ENCODE assay signal across 9 mouse cellular contexts in genomic region chr9:40730302-40730700, GRCm38 (mm10). TPM values are rescaled to one million over a fixed set of nuclear protein-coding genes. Genes with fewer than 3 reads are reported as not detected.
DNase-seq lines count a peak whose midpoint lies in the region; ATAC-seq and TF ChIP-seq lines count a peak whose summit lies in the region.
"Had no signal": no experiment of that assay in that cellular context is flagged by ENCODE, and none has a peak within 500 bp of the region (broad histone marks: within the 10 kb centered on the region; RNA-seq: fewer than 3 reads in every experiment).

No protein-coding gene starts in this region.

- peaks cover 3% of the 10 kb centered on the region; the same call in 1 of the 2 replicates for H3K27me3 ChIP-seq in testis, adult 2 months (ENCODE audit: control insufficient read depth, insufficient read depth, low read length)
- H3K27me3 ChIP-seq in liver, embryonic 13.5 days = peaks cover 11% of the 10 kb centered on the region
- H3K27me3 ChIP-seq in stomach, postnatal 0 days (ENCODE audit: control insufficient read depth, insufficient read depth, low read length) = no peaks in the 10 kb centered on the region

- peaks cover 8% of the 10 kb centered on the region for H3K4me1 ChIP-seq in testis, adult 2 months (ENCODE audit: control insufficient read depth, insufficient read depth, low read length)
- peaks cover 3% of the 10 kb centered on the region; the same call in 1 of the 2 replicates for H3K4me1 ChIP-seq in liver, embryonic 13.5 days (replicated peaks)
- H3K4me1 ChIP-seq in stomach, postnatal 0 days (replicated peaks; ENCODE audit: control insufficient read depth, insufficient read depth) = no peaks in the 10 kb centered on the region; the same call in 1 of the 2 replicates

- intact Hi-C loops in gastrocnemius, adult 2 months (cut with DNase I) = no loop called here

- H3K36me3 ChIP-seq in testis, adult 2 months (ENCODE audit: control insufficient read depth, insufficient read depth, low read length) = no peaks in the 10 kb centered on the region
- H3K36me3 ChIP-seq in liver, embryonic 13.5 days = no peaks in the 10 kb centered on the region
- no peaks in the 10 kb centered on the region for H3K36me3 ChIP-seq in stomach, postnatal 0 days (ENCODE audit: control insufficient read depth, insufficient read depth, low read length)

- DNase-seq in gastrocnemius, adult 2 months = no peak
- no peak for DNase-seq in gastrocnemius, adult 18-20 months (ENCODE audit: low spot score)
- no peak for DNase-seq in testis, postnatal 14 days (ENCODE audit: low spot score)
- no peak for DNase-seq in liver, embryonic 13.5 days
- DNase-seq in stomach, postnatal 0 days (ENCODE audit: low spot score) = no peak
- no peak for DNase-seq in cerebellum, postnatal 14 days
- DNase-seq in cerebellum, postnatal 36 days = no peak

- WGBS in liver, embryonic 13.5 days (ENCODE audit: insufficient replicate concordance) = 63% methylated on average over 12 of the region's 12 CpGs
- WGBS in stomach, postnatal 0 days = 68% methylated on average over 12 of the region's 12 CpGs

- peak overlapping the region; percentile 70 for H3K27ac ChIP-seq in gastrocnemius, adult 2 months
- no peak overlapping the region for H3K27ac ChIP-seq in testis, adult 2 months (ENCODE audit: control insufficient read depth, insufficient read depth, low read depth, low read length)
- H3K27ac ChIP-seq in liver, embryonic 13.5 days = no peak overlapping the region
- peak overlapping the region; percentile 81 for H3K27ac ChIP-seq in stomach, postnatal 0 days (replicated peaks)

- ATAC-seq in liver, embryonic 13.5 days (ENCODE audit: low read depth) = no peak
- ATAC-seq in stomach, postnatal 0 days (ENCODE audit: low FRiP score, low TSS enrichment) = no peak; the same call in 1 of the 2 replicates

- peak overlapping the region; percentile 75 for H3K4me3 ChIP-seq in gastrocnemius, adult 2 months
- peak overlapping the region; percentile 65 for H3K4me3 ChIP-seq in testis, adult 2 months (ENCODE audit: control insufficient read depth, low read depth, low read length)
- peak overlapping the region; percentile 45 for H3K4me3 ChIP-seq in liver, embryonic 13.5 days (replicated peaks)
- H3K4me3 ChIP-seq in stomach, postnatal 0 days (ENCODE audit: low read depth, low read length) = peak overlapping the region; percentile 41; the same call in 1 of the 2 replicates

- H3K9me3 ChIP-seq in liver, embryonic 13.5 days (replicated peaks) = no peaks in the 10 kb centered on the region
- no peaks in the 10 kb centered on the region for H3K9me3 ChIP-seq in stomach, postnatal 0 days (ENCODE audit: control insufficient read depth, low read length)

- no peak for TF ChIP-seq POLR2A in testis, adult 2 months (IDR thresholded peaks at IDR 0.05; ENCODE audit: control insufficient read depth, low read depth, low read length)

- no peak for TF ChIP-seq EP300 in stomach, postnatal 0 days (optimal IDR thresholded peaks at IDR 0.05)

- H3K4me2 ChIP-seq in liver, embryonic 13.5 days = peak overlapping the region; percentile 61
- peak overlapping the region; percentile 66 for H3K4me2 ChIP-seq in stomach, postnatal 0 days (replicated peaks; ENCODE audit: low read depth)

- TF ChIP-seq CTCF in gastrocnemius, adult 2 months (IDR thresholded peaks at IDR 0.05) = no peak
- TF ChIP-seq CTCF in testis, adult 2 months (IDR thresholded peaks at IDR 0.05; ENCODE audit: control insufficient read depth, insufficient read depth, insufficient replicate concordance, low read depth, low read length) = no peak
- TF ChIP-seq CTCF in stomach, postnatal 0 days (IDR thresholded peaks at IDR 0.05; ENCODE audit: low read depth) = no peak

- no peak overlapping the region for H3K9ac ChIP-seq in liver, embryonic 13.5 days
- H3K9ac ChIP-seq in stomach, postnatal 0 days (ENCODE audit: low read length) = peak overlapping the region; percentile 47; the same call in 1 of the 2 replicates

RNA-seq across cellular contexts. Expression of gene Clmp, which starts 44.5 kb away (rescaled TPM):
- 1 to 10 TPM; 3.7 to 5.2 TPM for total RNA-seq in gastrocnemius, adult 2 months (2021)
- 1 to 10 TPM; 3.7 to 5.6 TPM for total RNA-seq in gastrocnemius, adult 18-20 months (2021)
- 1.1 and 1.2 TPM in 2 replicates for polyA plus RNA-seq in testis, adult 2 months (2012; rRNA removed)
- polyA plus RNA-seq in liver, embryonic 13.5 days (2015; fragmentation: Nextera tagmentation; extraction: Ambion mirVana) = 1.6 and 1.7 TPM in 2 replicates
- polyA plus RNA-seq in stomach, postnatal 0 days (2015; fragmentation: Nextera tagmentation; extraction: Ambion mirVana) = 17.7 and 17.8 TPM in 2 replicates

RNA-seq across cellular contexts. Expression of gene Gm21915, which starts 59.9 kb away (rescaled TPM):
- total RNA-seq in gastrocnemius, adult 2 months (2021) = not detected
- total RNA-seq in gastrocnemius, adult 18-20 months (2021) = not detected
- not detected in 2 replicates for polyA plus RNA-seq in testis, adult 2 months (2012; rRNA removed)
- polyA plus RNA-seq in liver, embryonic 13.5 days (2015; fragmentation: Nextera tagmentation; extraction: Ambion mirVana) = not detected in 2 replicates
- not detected in 2 replicates for polyA plus RNA-seq in stomach, postnatal 0 days (2015; fragmentation: Nextera tagmentation; extraction: Ambion mirVana)
- total RNA-seq: adrenal gland, postnatal 14 days had no signal

Comparison
In these comparisons a context has a peak if more than half of its experiments do, and no peak if none do; other contexts are left out.
1. H3K27ac ChIP-seq: peak in gastrocnemius, adult 2 months (single experiment) and stomach, postnatal 0 days (single experiment); none in testis, adult 2 months (single experiment) and liver, embryonic 13.5 days (single experiment).
2. Peak in every context shown above with its lines, with median percentiles within 50 percentile points of each other: H3K4me3 ChIP-seq.